Mouse (Mus musculus) heart, embryonic 16.5 days (tissue): ENCODE measurements around the gene Mitf. TPM values are rescaled to one million over a fixed set of nuclear protein-coding genes. Genes with fewer than 3 reads are reported as not detected.

ENCODE experiments used
- ATAC-seq: fragments of 200-750 bp; cut with Nextera tagmentation; replicated peaks from 2 replicates; pipeline ENCODE4 v1.8.0; 2017; ENCODE audit warnings: moderate number of reproducible peaks; ENCODE audit not compliant: insufficient read depth, low FRiP score; ENCODE audit errors: extremely low read depth
- H3K27ac ChIP-seq: fragments of 300-500 bp; sonication (generic); 2 replicates; pipeline ENCODE4 v1.5.1; 2014; ENCODE audit warnings: mild to moderate bottlenecking, low read length, control low read depth, moderate library complexity
- H3K27me3 ChIP-seq: fragments of 300-500 bp; sonication (generic); 2 replicates; pipeline ENCODE4 v1.6.1; 2014; ENCODE audit warnings: low read length, mixed read lengths; ENCODE audit not compliant: control insufficient read depth, insufficient read depth
- H3K36me3 ChIP-seq: fragments of 300-500 bp; sonication (generic); 2 replicates; pipeline ENCODE4 v1.6.1; 2014; ENCODE audit not compliant: control insufficient read depth, insufficient read depth
- H3K4me1 ChIP-seq: fragments of 300-500 bp; sonication (generic); 2 replicates; pipeline ENCODE4 v1.6.1; 2014; ENCODE audit warnings: low read length, mixed read lengths; ENCODE audit not compliant: control insufficient read depth, insufficient read depth
- H3K4me2 ChIP-seq: fragments of 300-500 bp; sonication (generic); 2 replicates; pipeline ENCODE4 v1.6.1; 2014; ENCODE audit warnings: low read depth, mild to moderate bottlenecking, control low read depth, low read length
- H3K4me3 ChIP-seq: fragments of 300-500 bp; sonication (generic); 2 replicates; pipeline ENCODE4 v1.5.1; 2014; ENCODE audit warnings: mild to moderate bottlenecking, control low read depth, low read length
- H3K9ac ChIP-seq: fragments of 300-500 bp; sonication (generic); 2 replicates; pipeline ENCODE4 v1.6.1; 2014; ENCODE audit warnings: low read length, control low read depth
- H3K9me3 ChIP-seq: fragments of 300-500 bp; sonication (generic); replicated peaks from 2 replicates; pipeline ENCODE4 v1.6.1; 2016; ENCODE audit warnings: low read length; ENCODE audit not compliant: control insufficient read depth
- WGBS: fragments of 180-500 bp; shearing (Covaris S2); extraction: QIAGEN DNeasy Blood & Tissue Kit; methylation state at CpG from one replicate; pipeline ENCODE4 v1.1.7; 2014; 5-methylcytosine and 5-hydroxymethylcytosine counted together
- polyA plus RNA-seq: library from polyadenylated mRNA; unstranded; fragments of >200 nt; fragmentation: Nextera tagmentation; extraction: Ambion mirVana; gene quantifications from 2 replicates; pipeline ENCODE4 v1.2.1, GENCODE M21; 2015

Gene Mitf
- polyA plus RNA-seq, 1 experiment from 2014 or later = 19.6 TPM

- 83% methylated on average over 6 of the region's 6 CpGs for WGBS
- H3K36me3 ChIP-seq = no peaks in the 10 kb centered on the region
- no peak for ATAC-seq
- H3K4me2 ChIP-seq = no peak overlapping the region
- H3K27ac ChIP-seq = no peak overlapping the region
- H3K9me3 ChIP-seq = no peaks in the 10 kb centered on the region
- H3K4me1 ChIP-seq = no peaks in the 10 kb centered on the region
- no peak overlapping the region for H3K9ac ChIP-seq
- H3K4me3 ChIP-seq = no peak overlapping the region
- H3K27me3 ChIP-seq = no peaks in the 10 kb centered on the region
These were observed 24.6 kb upstream of the Mitf start for GRCm38 (mm10) chr6:97782291-97782690.

GRCm38 (mm10) chr6:97786871-97787270 lies 20.0 kb upstream of the Mitf start:
- no peak for ATAC-seq
- Histone ChIP-seq H3K27me3 (no peaks in the 10 kb centered on the region), H3K9me3 (no peaks in the 10 kb centered on the region), H3K9ac (no peak overlapping the region), H3K4me1 (no peaks in the 10 kb centered on the region), H3K27ac (no peak overlapping the region), H3K4me2 (no peak overlapping the region), H3K36me3 (no peaks in the 10 kb centered on the region), H3K4me3 (no peak overlapping the region)
- 86% methylated on average over 4 of the region's 4 CpGs for WGBS

GRCm38 (mm10) chr6:97788361-97788974 lies 18.4 kb upstream of the Mitf start:
- 67% methylated on average over 9 of the region's 9 CpGs for WGBS
- no peak for ATAC-seq
- H3K4me1 ChIP-seq = no peaks in the 10 kb centered on the region
- H3K36me3 ChIP-seq = no peaks in the 10 kb centered on the region
- no peak overlapping the region for H3K4me3 ChIP-seq
- no peak overlapping the region for H3K4me2 ChIP-seq
- H3K9ac ChIP-seq = no peak overlapping the region
- no peaks in the 10 kb centered on the region for H3K27me3 ChIP-seq
- H3K9me3 ChIP-seq = no peaks in the 10 kb centered on the region
- H3K27ac ChIP-seq = no peak overlapping the region

GRCm38 (mm10) chr6:97789700-97790099 lies 17.2 kb upstream of the Mitf start:
- 52% methylated on average over 7 of the region's 7 CpGs for WGBS
- ATAC-seq = no peak
- H3K4me3 ChIP-seq = no peak overlapping the region
- no peaks in the 10 kb centered on the region for H3K4me1 ChIP-seq
- H3K27ac ChIP-seq = no peak overlapping the region
- no peaks in the 10 kb centered on the region for H3K27me3 ChIP-seq
- H3K9ac ChIP-seq = no peak overlapping the region
- no peaks in the 10 kb centered on the region for H3K9me3 ChIP-seq
- no peak overlapping the region for H3K4me2 ChIP-seq
- no peaks in the 10 kb centered on the region for H3K36me3 ChIP-seq

- no peak overlapping the region for H3K4me3 ChIP-seq
- no peaks in the 10 kb centered on the region for H3K9me3 ChIP-seq
- no peak overlapping the region for H3K9ac ChIP-seq
- no peak overlapping the region for H3K4me2 ChIP-seq
- no peaks in the 10 kb centered on the region for H3K4me1 ChIP-seq
- H3K27ac ChIP-seq = no peak overlapping the region
- no peaks in the 10 kb centered on the region for H3K27me3 ChIP-seq
- WGBS = 73% methylated on average over 1 of the region's 1 CpGs
- ATAC-seq = no peak
- no peaks in the 10 kb centered on the region for H3K36me3 ChIP-seq
These were observed 14.7 kb upstream of the Mitf start for GRCm38 (mm10) chr6:97792104-97792503.

GRCm38 (mm10) chr6:97795175-97795574 lies 11.7 kb upstream of the Mitf start:
- no peak for ATAC-seq
- H3K4me3 ChIP-seq = no peak overlapping the region
- WGBS = 45% methylated on average over 2 of the region's 2 CpGs

GRCm38 (mm10) chr6:97800615-97801014 lies 6.2 kb upstream of the Mitf start:
- Histone ChIP-seq H3K4me2 (no peak overlapping the region), H3K27me3 (no peaks in the 10 kb centered on the region), H3K4me1 (no peaks in the 10 kb centered on the region), H3K4me3 (no peak overlapping the region), H3K9me3 (no peaks in the 10 kb centered on the region), H3K9ac (no peak overlapping the region), H3K27ac (no peak overlapping the region), H3K36me3 (no peaks in the 10 kb centered on the region)
- WGBS = 39% methylated on average over 2 of the region's 2 CpGs
- no peak for ATAC-seq

More at GRCm38 (mm10) chr6:97795175-97795574, 11.7 kb upstream of the Mitf start:
- no peak overlapping the region for H3K4me2 ChIP-seq
- no peaks in the 10 kb centered on the region for H3K27me3 ChIP-seq
- no peaks in the 10 kb centered on the region for H3K4me1 ChIP-seq
- H3K27ac ChIP-seq = no peak overlapping the region
- H3K9ac ChIP-seq = no peak overlapping the region
- no peaks in the 10 kb centered on the region for H3K36me3 ChIP-seq
- H3K9me3 ChIP-seq = no peaks in the 10 kb centered on the region

GRCm38 (mm10) chr6:97806051-97806450 lies 801 bp upstream of the Mitf start:
- 44% methylated on average over 5 of the region's 5 CpGs for WGBS
- Histone ChIP-seq H3K27ac (no peak overlapping the region; the same call in 1 of the 2 replicates), H3K36me3 (no peaks in the 10 kb centered on the region), H3K4me3 (peak overlapping the region; percentile 72), H3K4me2 (peak overlapping the region; percentile 82), H3K27me3 (no peaks in the 10 kb centered on the region), H3K4me1 (peaks cover 18% of the 10 kb centered on the region), H3K9ac (peak overlapping the region; percentile 63), H3K9me3 (no peaks in the 10 kb centered on the region)
- ATAC-seq = no peak

- H3K4me3 ChIP-seq = no peak overlapping the region
- H3K9ac ChIP-seq = no peak overlapping the region
- no peaks in the 10 kb centered on the region for H3K36me3 ChIP-seq
- no peak overlapping the region for H3K27ac ChIP-seq
- H3K9me3 ChIP-seq = no peaks in the 10 kb centered on the region
- peaks cover 14% of the 10 kb centered on the region for H3K4me1 ChIP-seq
- no peak for ATAC-seq
- 22% methylated on average over 4 of the region's 4 CpGs for WGBS
- no peak overlapping the region for H3K4me2 ChIP-seq
- H3K27me3 ChIP-seq = no peaks in the 10 kb centered on the region
These were observed 7.3 kb downstream of the Mitf start for GRCm38 (mm10) chr6:97814191-97814590.
